Mouse (Mus musculus): ENCODE measurements around the gene C1qtnf3.

GRCm38 (mm10) chr15:10952760-10953305, 701 bp downstream of the C1qtnf3 start:
- no peak for TF ChIP-seq CTCF (IDR thresholded peaks at IDR 0.05; ENCODE audit: low read depth)
- no peak for TF ChIP-seq EP300 (IDR thresholded peaks at IDR 0.05; ENCODE audit: low read depth)
